Mouse (Mus musculus) stomach, embryonic 16.5 days (tissue): ENCODE measurements around the gene Trim30b. TPM values are rescaled to one million over a fixed set of nuclear protein-coding genes. Genes with fewer than 3 reads are reported as not detected.
A peak's percentile ranks its signal among the peaks of the same experiment; 100 is the strongest.
"Not testable (repeated sequence)": the region's sequence is repeated elsewhere in the genome, so short reads cannot be mapped to it uniquely, and the experiment has no call there.

ENCODE experiments used
- ATAC-seq: fragments of 200-750 bp; cut with Nextera tagmentation; 2 replicates; pipeline ENCODE4 v1.8.0; 2017; ENCODE audit warnings: moderate number of reproducible peaks, moderate TSS enrichment; ENCODE audit not compliant: insufficient read depth, low FRiP score
- H3K27ac ChIP-seq: fragments of 300-500 bp; sonication (generic); 2 replicates; pipeline ENCODE4 v1.5.1; 2014; ENCODE audit warnings: low read length
- H3K27me3 ChIP-seq: fragments of 300-500 bp; sonication (generic); 2 replicates; pipeline ENCODE4 v1.6.1; 2014; ENCODE audit warnings: low read length, control low read depth, mixed read lengths; ENCODE audit not compliant: control insufficient read depth, insufficient read depth
- H3K36me3 ChIP-seq: fragments of 300-500 bp; sonication (generic); 2 replicates; pipeline ENCODE4 v1.6.1; 2014; ENCODE audit warnings: low read length; ENCODE audit not compliant: control insufficient read depth, insufficient read depth
- H3K4me1 ChIP-seq: fragments of 300-500 bp; sonication (generic); 2 replicates; pipeline ENCODE4 v1.6.1; 2014; ENCODE audit warnings: low read length, control low read depth, mixed read lengths; ENCODE audit not compliant: control insufficient read depth, insufficient read depth
- H3K4me2 ChIP-seq: fragments of 300-500 bp; sonication (generic); 2 replicates; pipeline ENCODE4 v1.6.1; 2014; ENCODE audit warnings: low read depth, low read length, mixed read lengths
- H3K4me3 ChIP-seq: fragments of 300-500 bp; sonication (generic); replicated peaks from 2 replicates; pipeline ENCODE4 v1.5.1; 2014; ENCODE audit warnings: mild to moderate bottlenecking, low read length
- H3K9ac ChIP-seq: fragments of 300-500 bp; sonication (generic); 2 replicates; pipeline ENCODE4 v1.6.1; 2014; ENCODE audit warnings: low read length
- H3K9me3 ChIP-seq: fragments of 300-500 bp; sonication (generic); replicated peaks from 2 replicates; pipeline ENCODE4 v1.6.1; 2016; ENCODE audit warnings: low read length, control low read depth; ENCODE audit not compliant: control insufficient read depth
- WGBS: fragments of 180-500 bp; shearing (Covaris S2); extraction: QIAGEN DNeasy Blood & Tissue Kit; methylation state at CpG from one replicate; pipeline ENCODE4 v1.1.7; 2014; 5-methylcytosine and 5-hydroxymethylcytosine counted together
- polyA plus RNA-seq: library from polyadenylated mRNA; unstranded; fragments of >200 nt; fragmentation: Nextera tagmentation; extraction: Ambion mirVana; gene quantifications from 2 replicates; pipeline ENCODE4 v1.2.1, GENCODE M21; 2015

Trim30b gene
- polyA plus RNA-seq: 0.22 and 0.31 TPM in 2 replicates

GRCm38 (mm10) chr7:104369736-104370414, at the start of gene Trim30b:
TSS of gene Trim30b (minus strand) at chr7:104369884.
- H3K9ac ChIP-seq: no peak within 1 kb of the TSS
- no peak for ATAC-seq
- H3K27ac ChIP-seq: no peak within 1 kb of the TSS
- H3K4me1 ChIP-seq: no peaks in the 10 kb centered on the region
- no peak within 1 kb of the TSS for H3K4me3 ChIP-seq
- H3K27me3 ChIP-seq: no peaks in the 10 kb centered on the region
- no peak within 1 kb of the TSS for H3K4me2 ChIP-seq
- H3K36me3 ChIP-seq: no peaks in the 10 kb centered on the region
- H3K9me3 ChIP-seq: no peaks in the 10 kb centered on the region
- WGBS: 78% methylated on average over 1 of the region's 1 CpGs

GRCm38 (mm10) chr7:104404460-104404950, 34.8 kb upstream of the Trim30b start:
- ATAC-seq: no peak
- H3K4me2 ChIP-seq: no peak overlapping the region
- H3K4me3 ChIP-seq: no peak overlapping the region
- WGBS: 91% methylated on average over 3 of the region's 3 CpGs
- H3K36me3 ChIP-seq: no peaks in the 10 kb centered on the region
- no peaks in the 10 kb centered on the region for H3K9me3 ChIP-seq
- no peaks in the 10 kb centered on the region for H3K27me3 ChIP-seq
- no peak overlapping the region for H3K9ac ChIP-seq
- H3K27ac ChIP-seq: no peak overlapping the region
- no peaks in the 10 kb centered on the region for H3K4me1 ChIP-seq

- no peak for ATAC-seq
- H3K4me1 ChIP-seq: no peaks in the 10 kb centered on the region
- H3K4me2 ChIP-seq: no peak overlapping the region
- H3K9ac ChIP-seq: no peak overlapping the region
- no peak overlapping the region for H3K4me3 ChIP-seq
- no peaks in the 10 kb centered on the region for H3K36me3 ChIP-seq
- H3K27me3 ChIP-seq: no peaks in the 10 kb centered on the region
- H3K9me3 ChIP-seq: no peaks in the 10 kb centered on the region
- no peak overlapping the region; the same call in 1 of the 2 replicates for H3K27ac ChIP-seq
Measured at GRCm38 (mm10) chr7:104401140-104401539, 31.5 kb upstream of the Trim30b start.

- Histone ChIP-seq H3K4me1 (no peaks in the 10 kb centered on the region), H3K9ac (no peak within 1 kb of the TSS), H3K36me3 (no peaks in the 10 kb centered on the region), H3K4me2 (no peak within 1 kb of the TSS), H3K4me3 (no peak within 1 kb of the TSS), H3K9me3 (no peaks in the 10 kb centered on the region), H3K27ac (no peak within 1 kb of the TSS; the same call in 1 of the 2 replicates), H3K27me3 (no peaks in the 10 kb centered on the region)
- WGBS: 78% methylated on average over 1 of the region's 1 CpGs
- ATAC-seq: no peak
Measured at GRCm38 (mm10) chr7:104400698-104401097, 31.0 kb upstream of the Trim30b start, which contains the start of gene Trim30c. TSS of gene Trim30c (minus strand) at chr7:104400837.

GRCm38 (mm10) chr7:104398492-104398891, 28.8 kb upstream of the Trim30b start:
- H3K4me1 ChIP-seq: no peaks in the 10 kb centered on the region
- no peak overlapping the region for H3K27ac ChIP-seq
- no peak overlapping the region for H3K9ac ChIP-seq
- no peak overlapping the region for H3K4me2 ChIP-seq
- H3K9me3 ChIP-seq: no peaks in the 10 kb centered on the region
- H3K36me3 ChIP-seq: no peaks in the 10 kb centered on the region
- H3K4me3 ChIP-seq: no peak overlapping the region
- H3K27me3 ChIP-seq: no peaks in the 10 kb centered on the region
- WGBS: 68% methylated on average over 1 of the region's 1 CpGs
- no peak for ATAC-seq

- Histone ChIP-seq H3K36me3 (no peaks in the 10 kb centered on the region), H3K4me2 (no peak overlapping the region), H3K4me1 (no peaks in the 10 kb centered on the region), H3K9ac (no peak overlapping the region), H3K9me3 (no peaks in the 10 kb centered on the region), H3K27me3 (no peaks in the 10 kb centered on the region), H3K4me3 (no peak overlapping the region), H3K27ac (no peak overlapping the region)
- no peak for ATAC-seq
Measured at GRCm38 (mm10) chr7:104366339-104366738, 3.3 kb downstream of the Trim30b start.

GRCm38 (mm10) chr7:104353600-104353967, 16.1 kb downstream of the Trim30b start:
- peak overlapping the region; percentile 54; the same call in 1 of the 2 replicates for H3K4me2 ChIP-seq

GRCm38 (mm10) chr7:104352717-104353599, 16.7 kb downstream of the Trim30b start, which contains the start of gene Trim12c:
TSS of gene Trim12c (minus strand) at chr7:104353362.
- H3K4me1 ChIP-seq: no peaks in the 10 kb centered on the region
- WGBS: 2% methylated on average over 14 of the region's 14 CpGs
- H3K4me3 ChIP-seq: peak within 1 kb of the TSS; percentile 45
- peak; percentile 100 for ATAC-seq
- H3K36me3 ChIP-seq: no peaks in the 10 kb centered on the region
- H3K9ac ChIP-seq: peak within 1 kb of the TSS; percentile 17; the same call in 1 of the 2 replicates
- H3K27ac ChIP-seq: no peak within 1 kb of the TSS
- peak within 1 kb of the TSS; percentile 54 for H3K4me2 ChIP-seq
- H3K27me3 ChIP-seq: no peaks in the 10 kb centered on the region
- no peaks in the 10 kb centered on the region for H3K9me3 ChIP-seq

More at GRCm38 (mm10) chr7:104353600-104353967, 16.1 kb downstream of the Trim30b start:
- 65% methylated on average over 2 of the region's 2 CpGs for WGBS
- H3K27ac ChIP-seq: no peak overlapping the region
- peak overlapping the region; percentile 10; the same call in 1 of the 2 replicates for H3K9ac ChIP-seq
- ATAC-seq: no peak; the same call in 1 of the 2 replicates
- peak overlapping the region; percentile 45 for H3K4me3 ChIP-seq
- no peaks in the 10 kb centered on the region for H3K4me1 ChIP-seq
- no peaks in the 10 kb centered on the region for H3K9me3 ChIP-seq
- H3K27me3 ChIP-seq: no peaks in the 10 kb centered on the region
- no peaks in the 10 kb centered on the region for H3K36me3 ChIP-seq

- 89% methylated on average over 4 of the region's 4 CpGs for WGBS
- not testable (repeated sequence) for ATAC-seq, H3K27me3 ChIP-seq, H3K4me2 ChIP-seq, H3K4me3 ChIP-seq, H3K36me3 ChIP-seq, H3K9me3 ChIP-seq, H3K27ac ChIP-seq, H3K9ac ChIP-seq, H3K4me1 ChIP-seq
Measured at GRCm38 (mm10) chr7:104348043-104348442, 21.6 kb downstream of the Trim30b start.
